In the genomic region with DNA sequence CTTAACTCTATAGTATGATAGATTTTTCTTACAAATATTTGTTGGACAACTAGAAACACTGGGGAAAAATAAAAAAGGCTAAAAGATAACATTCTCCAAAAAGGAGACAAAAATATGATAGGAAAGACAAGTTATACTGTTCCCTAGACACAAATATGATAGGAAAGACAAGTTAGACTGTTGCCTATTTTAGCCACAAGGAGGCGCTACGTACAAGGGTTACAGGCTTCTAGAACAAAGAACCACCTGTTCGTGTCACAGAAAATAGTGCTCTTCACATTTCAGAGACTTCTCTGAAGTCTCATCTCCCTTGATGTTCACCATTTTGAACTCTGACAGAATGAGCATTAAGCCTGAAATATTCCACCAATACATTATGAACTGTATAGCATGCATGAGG, we compare ENCODE assay signal across 9 mouse cellular contexts. TPM values are rescaled to one million over a fixed set of nuclear protein-coding genes. Genes with fewer than 3 reads are reported as not detected.
A peak's percentile ranks its signal among the peaks of the same experiment; 100 is the strongest.
DNase-seq lines count a peak whose midpoint lies in the region; ATAC-seq and TF ChIP-seq lines count a peak whose summit lies in the region.
"Had no signal": no experiment of that assay in that cellular context is flagged by ENCODE, and none has a peak within 500 bp of the region (broad histone marks: within the 10 kb centered on the region; RNA-seq: fewer than 3 reads in every experiment).

No protein-coding gene starts in this region.

- H3K9me3 ChIP-seq in forebrain, postnatal 0 days (ENCODE audit: low read length) = no peaks in the 10 kb centered on the region
- no peaks in the 10 kb centered on the region for H3K9me3 ChIP-seq in forebrain, embryonic 12.5 days
- H3K9me3 ChIP-seq: liver, embryonic 15.5 days had no signal

- peak; percentile 47; the same call in 1 of the 2 replicates for ATAC-seq in forebrain, postnatal 0 days
- no peak for ATAC-seq in forebrain, embryonic 12.5 days (ENCODE audit: low FRiP score)

- no peak overlapping the region for H3K4me2 ChIP-seq in forebrain, postnatal 0 days (ENCODE audit: low read depth)
- no peak overlapping the region for H3K4me2 ChIP-seq in forebrain, embryonic 12.5 days
- H3K4me2 ChIP-seq: liver, embryonic 15.5 days had no signal

- no peak for TF ChIP-seq POLR2A in testis, adult 2 months (IDR thresholded peaks at IDR 0.05; ENCODE audit: control insufficient read depth, low read depth, low read length)

- no peaks in the 10 kb centered on the region for H3K27me3 ChIP-seq in forebrain, postnatal 0 days (ENCODE audit: insufficient read depth, low read length)
- no peaks in the 10 kb centered on the region for H3K27me3 ChIP-seq in forebrain, embryonic 12.5 days
- H3K27me3 ChIP-seq in testis, adult 2 months (ENCODE audit: control insufficient read depth, insufficient read depth, low read length) = no peaks in the 10 kb centered on the region
- H3K27me3 ChIP-seq: liver, embryonic 15.5 days had no signal

- no peak overlapping the region for H3K27ac ChIP-seq in forebrain, postnatal 0 days (ENCODE audit: low read depth, low read length)
- H3K27ac ChIP-seq in forebrain, embryonic 12.5 days = no peak overlapping the region
- no peak overlapping the region for H3K27ac ChIP-seq in testis, adult 2 months (ENCODE audit: control insufficient read depth, insufficient read depth, low read depth, low read length)
- H3K27ac ChIP-seq: liver, embryonic 15.5 days had no signal

- H3K4me1 ChIP-seq in forebrain, postnatal 0 days (ENCODE audit: insufficient read depth) = peaks cover 10% of the 10 kb centered on the region; the same call in 1 of the 2 replicates
- peaks cover 12% of the 10 kb centered on the region for H3K4me1 ChIP-seq in forebrain, embryonic 12.5 days
- H3K4me1 ChIP-seq in testis, adult 2 months (ENCODE audit: control insufficient read depth, insufficient read depth, low read length) = no peaks in the 10 kb centered on the region
- H3K4me1 ChIP-seq: liver, embryonic 15.5 days had no signal

- DNase-seq in forebrain, postnatal 0 days = peak; percentile 84
- DNase-seq in urinary bladder, postnatal 14 days (ENCODE audit: low spot score) = peak; percentile 77
- no peak for DNase-seq in urinary bladder, postnatal 10 days (ENCODE audit: low spot score)
- peak; percentile 26 to 68 for DNase-seq in cerebellum, postnatal 25 days
- peak; percentile 81 for DNase-seq in layer of hippocampus, adult 11-12 months (ENCODE audit: low spot score)
- DNase-seq in lung, postnatal 36 days = peak; percentile 87

- no peak overlapping the region for H3K9ac ChIP-seq in forebrain, postnatal 0 days
- no peak overlapping the region for H3K9ac ChIP-seq in forebrain, embryonic 12.5 days
- H3K9ac ChIP-seq: liver, embryonic 15.5 days had no signal

- under 1% methylated on average over 3 of the region's 3 CpGs for WGBS in forebrain, postnatal 0 days
- 3% methylated on average over 3 of the region's 3 CpGs for WGBS in forebrain, embryonic 12.5 days

- H3K36me3 ChIP-seq in forebrain, postnatal 0 days (ENCODE audit: insufficient read depth) = no peaks in the 10 kb centered on the region
- no peaks in the 10 kb centered on the region for H3K36me3 ChIP-seq in forebrain, embryonic 12.5 days (replicated peaks)
- no peaks in the 10 kb centered on the region for H3K36me3 ChIP-seq in testis, adult 2 months (ENCODE audit: control insufficient read depth, insufficient read depth, low read length)
- H3K36me3 ChIP-seq: liver, embryonic 15.5 days had no signal

- no peak overlapping the region for H3K4me3 ChIP-seq in forebrain, postnatal 0 days (ENCODE audit: low read depth, low read length)
- H3K4me3 ChIP-seq in forebrain, embryonic 12.5 days (replicated peaks) = no peak overlapping the region
- H3K4me3 ChIP-seq in testis, adult 2 months (ENCODE audit: control insufficient read depth, low read depth, low read length) = no peak overlapping the region
- H3K4me3 ChIP-seq: liver, embryonic 15.5 days had no signal

- TF ChIP-seq CTCF in forebrain, postnatal 0 days (IDR thresholded peaks at IDR 0.05; ENCODE audit: low read depth) = peak; percentile 87
- TF ChIP-seq CTCF in testis, adult 2 months (IDR thresholded peaks at IDR 0.05; ENCODE audit: control insufficient read depth, insufficient read depth, insufficient replicate concordance, low read depth, low read length) = peak; percentile 28; the same call in 1 of the 2 replicates

RNA-seq across cellular contexts. Expression of gene Htr1d, which starts 53.6 kb away (rescaled TPM):
- total RNA-seq in forebrain, postnatal 0 days (2014; rRNA removed) = 2.0 and 2.4 TPM in 2 replicates
- polyA plus RNA-seq in forebrain, postnatal 0 days (2015; fragmentation: Nextera tagmentation; extraction: Ambion mirVana) = 2.4 and 3.1 TPM in 2 replicates
- polyA plus RNA-seq in forebrain, embryonic 12.5 days (2016; fragmentation: Nextera tagmentation; extraction: Ambion mirVana) = 0.23 and 0.59 TPM in 2 replicates
- polyA plus RNA-seq in testis, adult 2 months (2012; rRNA removed) = 0.15 and 0.30 TPM in 2 replicates
- polyA plus RNA-seq: liver, embryonic 15.5 days had no signal

RNA-seq across cellular contexts. Expression of gene Hnrnpr, which starts 59.0 kb away (rescaled TPM):
- 162 and 169 TPM in 2 replicates for total RNA-seq in forebrain, postnatal 0 days (2014; rRNA removed)
- 175 and 214 TPM in 2 replicates for polyA plus RNA-seq in forebrain, postnatal 0 days (2015; fragmentation: Nextera tagmentation; extraction: Ambion mirVana)
- 256 and 266 TPM in 2 replicates for polyA plus RNA-seq in forebrain, embryonic 12.5 days (2016; fragmentation: Nextera tagmentation; extraction: Ambion mirVana)
- 25.5 and 30.3 TPM in 2 replicates for polyA plus RNA-seq in testis, adult 2 months (2012; rRNA removed)
